10 mouse cellular contexts compared by ENCODE assay signal in genomic region chr1:132237585-132238159, GRCm38 (mm10). TPM values are rescaled to one million over a fixed set of nuclear protein-coding genes. Genes with fewer than 3 reads are reported as not detected.
DNase-seq lines count a peak whose midpoint lies in the region; ATAC-seq and TF ChIP-seq lines count a peak whose summit lies in the region.
"Had no signal": no experiment of that assay in that cellular context is flagged by ENCODE, and none has a peak within 500 bp of the region (broad histone marks: within the 10 kb centered on the region; RNA-seq: fewer than 3 reads in every experiment).

No protein-coding gene starts in this region.

- H3K27ac ChIP-seq in limb, embryonic 14.5 days (replicated peaks; ENCODE audit: low read depth, low read length): no peak overlapping the region
- H3K27ac ChIP-seq: heart, embryonic 13.5 days had no signal

- H3K9ac ChIP-seq in limb, embryonic 14.5 days (ENCODE audit: low read depth, low read length, severe bottlenecking): no peak overlapping the region
- H3K9ac ChIP-seq: heart, embryonic 13.5 days had no signal

- H3K36me3 ChIP-seq in limb, embryonic 14.5 days (ENCODE audit: control insufficient read depth, insufficient read depth, low read length): no peaks in the 10 kb centered on the region
- H3K36me3 ChIP-seq: heart, embryonic 13.5 days had no signal

- ATAC-seq in limb, embryonic 14.5 days (ENCODE audit: low FRiP score, low read depth): no peak

- WGBS in limb, embryonic 14.5 days: 19% methylated on average over 6 of the region's 6 CpGs

- H3K9me3 ChIP-seq in limb, embryonic 14.5 days (ENCODE audit: control insufficient read depth, low read length): no peaks in the 10 kb centered on the region
- H3K9me3 ChIP-seq: heart, embryonic 13.5 days had no signal

- no peak overlapping the region for H3K4me3 ChIP-seq in limb, embryonic 14.5 days (replicated peaks; ENCODE audit: low read length)
- H3K4me3 ChIP-seq: heart, embryonic 13.5 days had no signal

- TF ChIP-seq POLR2A in limb, embryonic 14.5 days (IDR thresholded peaks at IDR 0.05; ENCODE audit: borderline replicate concordance, extremely low read depth, insufficient read depth, insufficient read length): no peak

- no peak overlapping the region for H3K4me2 ChIP-seq in limb, embryonic 14.5 days (replicated peaks; ENCODE audit: low read depth, low read length, severe bottlenecking)
- H3K4me2 ChIP-seq: heart, embryonic 13.5 days had no signal

- no peaks in the 10 kb centered on the region for H3K4me1 ChIP-seq in limb, embryonic 14.5 days (ENCODE audit: control insufficient read depth, insufficient read depth, low read length)
- H3K4me1 ChIP-seq: heart, embryonic 13.5 days had no signal

- H3K27me3 ChIP-seq in limb, embryonic 14.5 days (ENCODE audit: control insufficient read depth, insufficient read depth, low read length): no peaks in the 10 kb centered on the region

- DNase-seq in urinary bladder, postnatal 14 days (ENCODE audit: low spot score): peak; percentile 65
- no peak for DNase-seq in urinary bladder, adult 2 months (ENCODE audit: low spot score)
- peak; percentile 53 for DNase-seq in c-Kit-positive CD71-negative TER-119-negative erythroid progenitor cells, embryonic 14.5 days (ENCODE audit: low read depth)
- peak; percentile 19 for DNase-seq in fibroblast of lung, adult 2 months (ENCODE audit: low read depth)
- DNase-seq in kidney, adult 8-10 months: peak; percentile 29 to 73
- DNase-seq in limb, embryonic 14.5 days (ENCODE audit: low spot score): peak; percentile 51
- peak; percentile 43 for DNase-seq in ovary, postnatal 36 days (ENCODE audit: low spot score)
- peak; percentile 64 for DNase-seq in thymus, postnatal 25 days

RNA-seq across cellular contexts. Expression of gene Gm10188, which starts 8.1 kb away (rescaled TPM):
- polyA plus RNA-seq in urinary bladder, adult 2 months (2012; rRNA removed): not detected in 2 replicates
- polyA plus RNA-seq in limb, embryonic 14.5 days (2012; rRNA removed): not detected in 2 replicates
- polyA plus RNA-seq in limb, embryonic 14.5 days (2014; fragmentation: Nextera tagmentation; extraction: Ambion mirVana): not detected in 2 replicates
- polyA plus RNA-seq: heart, embryonic 13.5 days; stomach, embryonic 14.5 days had no signal

RNA-seq across cellular contexts. Expression of gene AC124108.1, which starts 46.4 kb away (rescaled TPM):
- polyA plus RNA-seq in urinary bladder, adult 2 months (2012; rRNA removed): 0.15 and 0.21 TPM in 2 replicates
- 0.80 and 0.81 TPM in 2 replicates for polyA plus RNA-seq in limb, embryonic 14.5 days (2012; rRNA removed)
- 0.14 and 0.17 TPM in 2 replicates for polyA plus RNA-seq in limb, embryonic 14.5 days (2014; fragmentation: Nextera tagmentation; extraction: Ambion mirVana)
- polyA plus RNA-seq: heart, embryonic 13.5 days had no signal

RNA-seq across cellular contexts. Expression of gene Lemd1, which starts 46.4 kb away (rescaled TPM):
- polyA plus RNA-seq in urinary bladder, adult 2 months (2012; rRNA removed): 0.23 and 0.32 TPM in 2 replicates
- polyA plus RNA-seq in limb, embryonic 14.5 days (2012; rRNA removed): 0.94 and 1.3 TPM in 2 replicates
- 0.72 and 0.91 TPM in 2 replicates for polyA plus RNA-seq in limb, embryonic 14.5 days (2014; fragmentation: Nextera tagmentation; extraction: Ambion mirVana)
- polyA plus RNA-seq: heart, embryonic 13.5 days had no signal
